Mouse (Mus musculus) natural killer cell, adult 2 months (primary cell): ENCODE measurements around the gene Gba2.
"Not testable (repeated sequence)": the region's sequence is repeated elsewhere in the genome, so short reads cannot be mapped to it uniquely, and the experiment has no call there.

Experiments
- DNase-seq, 2 experiments: peaks; one replicate each; pipeline ENCODE4 v3.0.0; 2022; ENCODE audit warnings: low spot score in 2 of 2

Gba2 gene

GRCm38 (mm10) chr4:43553891-43554290, 24.8 kb downstream of the Gba2 start:
- no peak for DNase-seq

GRCm38 (mm10) chr4:43552437-43552836, 26.2 kb downstream of the Gba2 start:
- no peak for DNase-seq

DNA sequence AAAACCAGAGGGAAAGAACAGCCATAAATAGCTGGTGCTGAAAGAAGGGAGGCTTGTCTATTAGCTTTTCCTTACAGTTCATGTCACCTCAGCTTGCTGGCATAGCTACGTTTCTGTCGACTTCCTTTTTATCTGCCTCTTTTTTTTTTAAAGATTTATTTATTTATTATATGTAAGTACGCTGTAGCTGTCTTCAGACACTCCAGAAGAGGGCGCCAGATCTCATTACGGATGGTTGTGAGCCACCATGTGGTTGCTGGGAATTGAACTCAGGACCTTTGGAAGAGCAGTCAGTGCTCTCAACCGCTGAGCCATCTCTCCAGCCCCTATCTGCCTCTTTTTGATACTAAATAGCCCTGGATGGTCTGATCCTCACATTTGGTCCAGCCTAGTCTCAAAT, 26.8 kb downstream of the Gba2 start:
- not testable (repeated sequence) for DNase-seq

DNA sequence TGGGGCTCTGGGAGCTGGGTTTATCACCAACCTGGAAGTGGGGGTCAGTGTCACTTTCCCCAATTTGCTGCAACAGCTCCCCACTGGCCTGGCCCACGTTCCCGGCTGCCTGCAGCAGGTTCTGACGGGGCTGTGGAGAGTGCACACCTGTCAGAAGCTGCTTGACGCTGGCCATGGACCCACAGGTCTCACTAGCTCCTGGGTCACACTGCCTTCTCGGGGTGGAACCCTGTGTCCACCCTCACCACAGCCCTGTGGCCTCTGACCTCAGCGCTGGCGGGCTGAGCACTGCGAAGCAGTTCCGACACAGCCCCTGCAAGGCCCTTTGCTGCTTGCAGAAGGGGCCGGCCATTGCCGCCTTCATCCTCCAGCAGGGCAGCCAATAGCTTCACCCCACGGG, 29.6 kb downstream of the Gba2 start:
- no peak for DNase-seq

DNA sequence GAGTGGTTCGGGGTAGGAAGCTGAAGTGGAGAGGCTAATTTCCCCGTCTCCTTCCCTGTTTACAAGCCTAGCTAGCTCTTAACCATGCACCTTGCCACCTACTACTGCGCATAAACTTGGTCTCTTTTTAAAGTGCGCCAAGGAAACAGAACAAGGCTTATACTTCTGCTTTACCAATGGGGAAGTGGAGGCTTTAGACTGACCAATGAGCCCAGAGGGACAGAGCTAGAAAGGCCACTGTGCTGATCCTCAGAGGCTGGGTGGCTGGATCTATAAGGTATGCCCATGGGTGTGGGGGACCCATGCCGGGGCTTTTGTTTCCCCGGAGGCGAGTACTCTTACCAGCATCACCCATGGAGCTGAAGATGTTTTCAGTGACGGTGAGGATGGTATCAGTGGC, 31.5 kb downstream of the Gba2 start:
- no peak for DNase-seq

DNA sequence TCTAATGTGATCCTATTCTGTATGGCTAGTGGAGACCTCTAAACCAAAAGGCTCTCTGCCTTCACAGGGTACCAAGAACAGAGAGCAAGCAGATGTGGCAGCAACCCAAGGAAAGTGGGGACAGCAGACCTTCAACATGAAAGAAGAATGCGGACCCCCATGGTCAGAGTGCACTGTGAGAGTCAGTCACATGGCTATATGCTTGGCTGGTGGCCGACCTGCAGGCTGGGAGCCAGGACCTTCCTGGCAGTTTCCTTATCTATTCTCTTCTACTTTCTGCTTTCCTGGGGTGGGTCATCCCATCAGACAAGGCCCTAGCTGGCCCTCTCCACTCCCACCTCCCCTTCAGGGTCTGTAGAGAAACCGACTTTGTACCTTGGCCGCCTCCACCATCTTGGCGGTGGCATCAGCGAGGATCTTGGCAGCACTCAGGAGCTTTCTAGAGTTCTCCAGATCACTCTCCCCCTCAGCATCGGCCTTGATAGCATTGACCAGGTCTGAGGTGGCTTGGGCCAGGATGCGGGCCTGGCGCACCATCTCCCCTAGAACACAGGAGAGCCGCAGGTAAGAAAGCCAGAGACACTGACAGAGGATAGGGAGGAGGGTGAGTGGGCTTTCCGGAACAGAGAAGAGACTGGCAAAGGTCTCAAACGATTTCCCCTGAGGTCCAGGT, 32.2 kb downstream of the Gba2 start:
- no peak for DNase-seq

DNA sequence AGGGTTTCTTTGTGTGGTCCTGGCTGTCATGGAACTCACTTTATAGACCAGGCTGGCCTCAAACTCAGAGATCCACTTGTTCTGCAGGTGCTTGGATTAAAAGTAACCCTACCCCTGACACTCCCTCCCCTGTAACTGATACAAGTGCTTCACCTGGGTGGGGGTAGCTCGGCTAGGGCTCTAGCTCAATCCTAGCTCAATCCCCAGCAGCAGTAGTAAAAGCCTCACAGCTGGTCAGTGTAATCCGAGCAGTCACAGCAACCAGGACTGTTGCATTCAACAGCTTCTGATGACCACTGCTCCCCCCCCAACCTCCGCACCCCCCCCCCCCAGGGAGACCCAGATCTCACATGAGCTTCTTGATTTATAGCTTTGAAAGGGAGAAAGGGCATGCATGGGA, 36.6 kb downstream of the Gba2 start:
- DNase-seq = no peak

GRCm38 (mm10) chr4:43536031-43536430, 42.6 kb downstream of the Gba2 start:
- no peak for DNase-seq

DNA sequence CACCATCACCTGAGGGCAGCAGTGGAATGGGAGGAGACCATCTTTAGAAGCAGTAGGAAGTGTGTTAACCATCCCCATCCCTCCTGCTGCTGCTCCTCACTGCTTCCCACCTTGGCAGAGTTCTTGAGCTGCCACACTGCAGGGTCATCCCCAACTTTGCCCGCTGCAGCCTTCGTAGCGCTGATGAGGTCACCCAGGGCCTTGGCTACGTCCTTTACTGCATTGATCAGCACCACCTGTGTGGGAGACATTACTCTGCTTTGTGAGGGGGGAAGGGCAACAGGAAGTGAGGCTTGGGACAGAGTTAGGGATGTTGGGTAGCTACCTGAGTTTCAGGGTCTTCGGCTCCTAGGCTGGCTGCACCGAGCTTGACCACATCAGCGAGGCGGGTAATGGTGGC, 43.0 kb downstream of the Gba2 start:
- no peak for DNase-seq

DNA sequence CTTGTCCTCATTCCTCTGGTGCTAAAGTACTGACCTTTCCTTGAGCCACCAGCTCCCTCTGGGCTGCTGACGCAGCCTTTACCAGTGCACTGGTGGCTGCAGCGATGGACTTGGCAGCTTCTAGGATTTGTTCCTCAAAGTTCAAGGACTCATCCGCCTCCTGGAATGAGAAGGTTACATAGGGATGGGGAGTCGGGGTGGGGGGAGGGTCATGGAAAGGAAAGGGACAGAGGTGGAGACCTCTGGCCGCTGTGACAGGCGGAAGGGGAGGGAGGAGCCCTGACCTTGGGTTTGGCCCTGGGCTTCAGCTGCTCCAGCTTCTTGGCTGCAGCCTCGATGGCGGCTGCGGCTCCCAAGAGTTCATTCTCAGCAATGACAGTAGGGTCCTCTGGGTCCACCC, 45.4 kb downstream of the Gba2 start:
- no peak for DNase-seq

DNA sequence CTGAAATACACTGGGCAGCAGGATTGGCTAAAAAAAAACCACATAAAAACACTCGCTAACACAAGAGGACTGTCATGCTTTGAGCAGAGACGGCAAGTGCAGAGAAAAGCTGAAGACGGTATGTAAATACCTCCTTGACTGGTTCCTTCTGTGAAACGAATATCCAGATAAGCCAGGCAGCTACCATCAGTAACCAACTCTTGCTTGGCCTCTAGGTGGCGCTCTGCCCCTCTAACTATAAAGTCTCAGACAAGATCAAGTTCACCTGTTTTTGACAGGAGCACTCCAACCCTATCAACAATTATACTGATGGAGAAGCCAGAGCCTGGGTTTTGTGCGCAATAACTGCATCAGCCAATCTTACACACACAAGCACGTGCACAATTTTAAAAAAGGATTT, 48.1 kb downstream of the Gba2 start:
- DNase-seq = peak; percentile 61 to 78

GRCm38 (mm10) chr4:43530081-43530501, 48.6 kb downstream of the Gba2 start:
- no peak for DNase-seq

- DNase-seq = peak in 1 of 2 experiments; percentile 20
Observed at GRCm38 (mm10) chr4:43528487-43528886, 50.2 kb downstream of the Gba2 start.

GRCm38 (mm10) chr4:43527880-43528279, 50.8 kb downstream of the Gba2 start:
- DNase-seq = peak; percentile 32 to 45

- peak; percentile 82 to 90 for DNase-seq
Observed at GRCm38 (mm10) chr4:43519956-43520355, 58.7 kb downstream of the Gba2 start.

GRCm38 (mm10) chr4:43519551-43519950, 59.1 kb downstream of the Gba2 start:
- no peak for DNase-seq
